Mouse (Mus musculus) adrenal gland, postnatal 14 days (tissue): ENCODE results near the gene Snai1. TPM values are rescaled to one million over a fixed set of nuclear protein-coding genes. Genes with fewer than 3 reads are reported as not detected.

Experiments used
- DNase-seq: peaks from one replicate; pipeline ENCODE4 v3.0.0; 2021; ENCODE audit warnings: mixed read lengths
- total RNA-seq: library from RNA; stranded (reverse); gene quantifications from 2 replicates; pipeline ENCODE4 v1.2.3, GENCODE M21; 2021

The Snai1 gene
- total RNA-seq, 1 experiment from 2014 or later: 7.2 TPM

- DNase-seq: no peak
These were observed 47.3 kb downstream of the Snai1 start for GRCm38 (mm10) chr2:167585273-167585672.

- peak; percentile 76 for DNase-seq
These were observed 48.0 kb downstream of the Snai1 start for GRCm38 (mm10) chr2:167586041-167586440.

- DNase-seq: peak; percentile 53
These were observed 49.0 kb downstream of the Snai1 start for GRCm38 (mm10) chr2:167586976-167587375.

- peak; percentile 70 for DNase-seq
These were observed 51.0 kb downstream of the Snai1 start for GRCm38 (mm10) chr2:167588774-167589577.

Other genes starting within 250 kb of the Snai1 start
- gene B4galt5, start 189.0 kb upstream of the Snai1 start, total RNA-seq: 75.6 and 77.7 TPM in 2 replicates
- gene Slc9a8, start 116.5 kb upstream of the Snai1 start, total RNA-seq: 32.1 and 38.2 TPM in 2 replicates
- 57.6 and 62.9 TPM in 2 replicates for gene Rnf114, start 45.5 kb upstream of the Snai1 start, total RNA-seq
- gene Spata2, start 45.3 kb upstream of the Snai1 start, total RNA-seq: 30.1 and 32.5 TPM in 2 replicates
- 172 and 174 TPM in 2 replicates for gene Ube2v1, start 93.9 kb downstream of the Snai1 start, total RNA-seq
- gene Gm20431, start 123.3 kb downstream of the Snai1 start, total RNA-seq: 19.2 and 23.8 TPM in 2 replicates
- 358 and 403 TPM in 2 replicates for gene Cebpb, start 150.7 kb downstream of the Snai1 start, total RNA-seq
- gene Tmem189, start 151.6 kb downstream of the Snai1 start, total RNA-seq: 30.7 and 37.5 TPM in 2 replicates